Mouse (Mus musculus) neural tube, embryonic 12.5 days (tissue): Measurements from ENCODE around the gene Pskh1. TPM values are rescaled to one million over a fixed set of nuclear protein-coding genes. Genes with fewer than 3 reads are reported as not detected.
A peak's percentile ranks its signal among the peaks of the same experiment; 100 is the strongest.

Experiments used
- ATAC-seq: fragments of 200-750 bp; cut with Nextera tagmentation; 2 replicates; pipeline ENCODE4 v1.8.0; 2017; ENCODE audit warnings: low read depth, mild to moderate bottlenecking, moderate TSS enrichment, moderate library complexity; ENCODE audit not compliant: low FRiP score
- H3K27ac ChIP-seq: fragments of 300-500 bp; sonication (generic); 2 replicates; pipeline ENCODE4 v1.5.1; 2016
- H3K27me3 ChIP-seq: fragments of 300-500 bp; sonication (generic); replicated peaks from 2 replicates; pipeline ENCODE4 v1.6.1; 2016; ENCODE audit warnings: mild to moderate bottlenecking
- H3K36me3 ChIP-seq: fragments of 300-500 bp; sonication (generic); 2 replicates; pipeline ENCODE4 v1.6.1; 2016; ENCODE audit warnings: mild to moderate bottlenecking
- H3K4me1 ChIP-seq: fragments of 300-500 bp; sonication (generic); 2 replicates; pipeline ENCODE4 v1.6.1; 2016
- H3K4me2 ChIP-seq: fragments of 300-500 bp; sonication (generic); replicated peaks from 2 replicates; pipeline ENCODE4 v1.6.1; 2016; ENCODE audit warnings: mild to moderate bottlenecking
- H3K4me3 ChIP-seq: fragments of 300-500 bp; sonication (generic); 2 replicates; pipeline ENCODE4 v1.5.1; 2016
- H3K9ac ChIP-seq: fragments of 300-500 bp; sonication (generic); 2 replicates; pipeline ENCODE4 v1.6.1; 2016; ENCODE audit warnings: mild to moderate bottlenecking
- H3K9me3 ChIP-seq: fragments of 300-500 bp; sonication (generic); 2 replicates; pipeline ENCODE4 v1.6.1; 2016; ENCODE audit warnings: mild to moderate bottlenecking
- WGBS: fragments of 180-500 bp; shearing (Covaris S2); methylation state at CpG from one replicate; pipeline ENCODE4 v1.1.7; 2016; 5-methylcytosine and 5-hydroxymethylcytosine counted together
- microRNA-seq: library from miRNA; unstranded; fragments of <30 nt; microRNA quantifications from one replicate; pipeline ENCODE4, GENCODE M21; 2017
- polyA plus RNA-seq: library from polyadenylated mRNA; unstranded; fragments of >200 nt; fragmentation: Nextera tagmentation; extraction: Ambion mirVana; gene quantifications from 2 replicates; pipeline ENCODE4 v1.2.1, GENCODE M21; 2016

Pskh1 gene
- polyA plus RNA-seq, 1 experiment from 2014 or later = 20.8 TPM

DNA sequence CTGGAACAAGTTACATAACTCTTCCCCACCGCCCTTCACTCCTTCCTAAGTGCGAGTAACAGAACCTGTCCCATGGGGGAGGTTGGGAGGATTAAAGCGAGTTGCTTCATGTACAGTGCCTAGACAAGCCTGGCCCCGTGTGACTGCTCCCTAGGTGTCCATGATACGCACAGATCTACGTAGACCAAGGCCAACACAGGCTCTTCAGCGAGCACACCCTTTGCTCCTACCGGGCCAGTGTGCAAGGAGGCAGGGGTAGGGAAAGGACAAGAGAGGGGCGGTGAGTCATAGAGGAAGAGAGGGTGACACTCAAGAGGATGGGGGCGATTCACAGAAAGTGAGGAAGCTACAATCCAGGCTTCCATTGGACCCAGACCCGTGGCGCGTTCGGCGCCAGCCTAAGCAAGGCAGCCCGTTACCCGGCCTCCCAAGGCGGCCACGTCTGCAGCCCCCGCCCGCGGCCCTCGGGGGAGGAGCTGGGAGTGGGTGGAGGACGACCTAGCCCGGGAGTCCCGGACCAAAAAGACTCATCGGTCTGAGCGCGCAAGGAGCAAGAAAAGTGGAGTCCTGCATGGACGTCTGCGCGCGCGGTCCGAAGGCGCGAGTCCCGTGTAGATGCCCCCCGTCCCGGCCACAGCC lies 65.1 kb downstream of the Pskh1 start:
- Histone ChIP-seq H3K9me3 (no peaks in the 10 kb centered on the region), H3K27ac (no peak overlapping the region), H3K4me2 (peak overlapping the region; percentile 74), H3K4me1 (peaks cover 7% of the 10 kb centered on the region; the same call in 1 of the 2 replicates), H3K27me3 (peaks cover 38% of the 10 kb centered on the region), H3K36me3 (no peaks in the 10 kb centered on the region), H3K9ac (peak overlapping the region; percentile 49), H3K4me3 (peak overlapping the region; percentile 49)
- 3% methylated on average over 40 of the region's 40 CpGs for WGBS
- peak; percentile 56 for ATAC-seq

DNA sequence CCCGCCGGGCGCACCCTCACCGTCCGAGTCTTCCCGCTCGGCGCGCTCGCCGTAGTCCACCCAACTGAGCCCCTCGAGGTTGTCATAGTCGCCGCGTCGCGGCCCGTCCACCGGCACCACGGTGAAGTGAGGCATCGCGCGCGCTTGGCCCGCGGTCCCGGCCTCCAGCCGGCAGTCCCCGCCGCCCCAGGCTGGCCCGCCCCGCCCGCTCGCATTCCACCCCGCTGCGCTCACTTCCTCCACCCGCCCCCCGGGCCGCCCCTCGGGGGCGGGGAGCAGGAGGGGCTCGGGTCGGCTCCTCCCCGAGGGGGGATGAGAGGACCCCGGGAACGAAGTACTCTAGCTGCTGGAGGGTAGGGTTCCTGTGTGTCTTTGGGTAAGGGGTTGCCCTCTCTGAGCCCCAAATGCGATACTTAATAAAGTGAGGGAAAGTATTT lies 65.7 kb downstream of the Pskh1 start, which contains the start of gene Slc12a4:
Gene Slc12a4 (minus strand): TSS at position 193 of the 437 bp plus-strand sequence.
- Histone ChIP-seq H3K4me2 (peak within 1 kb of the TSS; percentile 74), H3K4me3 (peak within 1 kb of the TSS; percentile 49), H3K9ac (peak within 1 kb of the TSS; percentile 49), H3K4me1 (peaks cover 7% of the 10 kb centered on the region; the same call in 1 of the 2 replicates), H3K27me3 (peaks cover 38% of the 10 kb centered on the region), H3K27ac (no peak within 1 kb of the TSS), H3K36me3 (no peaks in the 10 kb centered on the region), H3K9me3 (no peaks in the 10 kb centered on the region)
- 1% methylated on average over 45 of the region's 47 CpGs for WGBS
- ATAC-seq = peak; percentile 69

DNA sequence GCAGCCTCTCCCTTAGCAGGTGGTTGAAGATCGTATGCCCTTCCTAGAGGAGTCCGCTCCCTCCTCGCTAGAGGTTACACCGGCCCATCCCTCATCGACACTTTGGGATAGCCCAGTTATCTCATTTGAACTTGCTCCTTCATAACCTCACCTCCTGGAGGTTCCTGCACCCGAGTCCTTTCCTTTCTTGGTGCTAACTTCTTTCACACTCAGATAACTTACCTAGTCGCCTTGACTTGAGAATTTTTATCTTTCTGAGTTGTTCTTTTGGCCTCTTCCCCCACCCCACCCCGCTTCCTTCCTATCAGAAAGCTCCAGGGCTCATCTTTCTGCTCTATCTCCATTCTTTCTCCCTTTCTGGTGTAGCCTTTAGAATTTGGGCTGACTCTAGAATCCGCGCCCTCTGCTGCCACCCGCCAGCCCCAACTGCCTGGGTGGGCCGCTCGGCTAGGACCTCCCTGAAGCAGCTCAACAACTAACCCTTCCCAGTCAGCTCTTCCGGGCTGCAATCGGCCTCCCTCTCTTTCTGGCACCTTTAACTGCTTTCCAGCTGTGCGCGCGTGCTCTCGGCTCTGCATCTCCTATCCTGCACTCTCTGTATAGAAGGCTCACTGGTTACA lies 66.6 kb downstream of the Pskh1 start:
- 6% methylated on average over 19 of the region's 19 CpGs for WGBS
- no peak for ATAC-seq
- no peak overlapping the region for H3K4me3 ChIP-seq

DNA sequence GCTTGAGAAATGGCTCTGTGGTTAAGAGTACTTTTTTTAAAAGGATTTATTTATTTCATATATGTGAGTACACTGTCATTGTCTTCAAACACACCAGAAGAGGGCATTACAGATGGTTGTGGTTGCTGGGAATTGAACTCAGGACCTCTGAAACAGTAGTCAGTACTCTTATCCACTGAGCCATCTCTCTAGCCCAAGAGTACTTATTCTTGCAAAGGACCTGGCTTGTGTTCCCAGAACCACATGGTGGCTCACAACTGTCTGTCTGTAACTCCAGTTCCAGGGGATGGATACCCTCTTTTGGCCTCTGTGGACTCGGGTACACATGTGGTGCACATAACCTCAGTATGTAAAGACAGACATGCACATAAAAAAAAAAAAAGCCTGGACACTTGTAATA lies 69.1 kb downstream of the Pskh1 start:
- no peak overlapping the region for H3K9ac ChIP-seq
- ATAC-seq = no peak
- H3K4me2 ChIP-seq = no peak overlapping the region
- no peak overlapping the region for H3K4me3 ChIP-seq
- H3K27ac ChIP-seq = no peak overlapping the region
- H3K4me1 ChIP-seq = peaks cover 7% of the 10 kb centered on the region; the same call in 1 of the 2 replicates
- peaks cover 34% of the 10 kb centered on the region for H3K27me3 ChIP-seq
- no peaks in the 10 kb centered on the region for H3K9me3 ChIP-seq
- H3K36me3 ChIP-seq = no peaks in the 10 kb centered on the region
- WGBS = 84% methylated on average over 1 of the region's 1 CpGs

More for the DNA sequence above, 66.6 kb downstream of the Pskh1 start:
- Histone ChIP-seq H3K27ac (no peak overlapping the region), H3K9ac (no peak overlapping the region), H3K4me2 (peak overlapping the region; percentile 74), H3K4me1 (peaks cover 7% of the 10 kb centered on the region; the same call in 1 of the 2 replicates), H3K9me3 (no peaks in the 10 kb centered on the region), H3K27me3 (peaks cover 38% of the 10 kb centered on the region), H3K36me3 (no peaks in the 10 kb centered on the region)

DNA sequence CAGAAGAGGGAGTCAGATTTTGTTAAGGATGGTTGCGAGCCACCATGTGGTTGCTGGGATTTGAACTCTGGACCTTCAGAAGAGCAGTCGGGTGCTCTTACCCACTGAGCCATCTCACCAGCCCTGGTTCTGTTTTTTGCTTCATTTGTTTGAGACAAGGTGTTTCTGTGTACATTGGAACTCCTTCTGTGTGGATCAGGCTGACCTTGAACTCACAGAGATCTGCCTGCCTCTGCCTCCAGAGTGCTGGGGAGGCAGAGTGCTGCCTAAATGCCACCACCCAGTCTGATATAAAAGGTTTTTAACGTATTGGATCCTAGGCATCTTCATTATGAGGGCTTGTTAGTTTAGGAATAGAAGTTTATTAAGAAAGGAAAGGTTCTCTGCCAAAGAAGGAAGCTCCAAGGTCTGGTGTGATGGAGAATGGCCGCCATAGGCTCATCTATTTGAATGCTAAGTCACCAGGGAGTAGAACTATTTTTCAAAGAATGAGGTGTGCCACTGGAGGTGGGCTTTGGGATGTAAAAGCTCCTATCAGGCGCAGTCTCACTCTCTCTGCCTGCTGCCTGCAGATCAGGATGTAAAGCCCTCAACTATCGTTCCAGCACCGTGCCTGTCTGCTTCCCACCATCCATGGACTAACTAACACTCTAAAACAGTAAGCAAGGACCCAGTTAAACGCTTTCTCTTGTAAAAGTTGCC lies 70.9 kb downstream of the Pskh1 start:
- Histone ChIP-seq H3K9ac (no peak overlapping the region), H3K4me1 (no peaks in the 10 kb centered on the region), H3K4me3 (no peak overlapping the region), H3K36me3 (no peaks in the 10 kb centered on the region), H3K27ac (no peak overlapping the region), H3K27me3 (peaks cover 16% of the 10 kb centered on the region), H3K4me2 (no peak overlapping the region), H3K9me3 (no peaks in the 10 kb centered on the region)
- ATAC-seq = no peak
- 67% methylated on average over 8 of the region's 8 CpGs for WGBS

DNA sequence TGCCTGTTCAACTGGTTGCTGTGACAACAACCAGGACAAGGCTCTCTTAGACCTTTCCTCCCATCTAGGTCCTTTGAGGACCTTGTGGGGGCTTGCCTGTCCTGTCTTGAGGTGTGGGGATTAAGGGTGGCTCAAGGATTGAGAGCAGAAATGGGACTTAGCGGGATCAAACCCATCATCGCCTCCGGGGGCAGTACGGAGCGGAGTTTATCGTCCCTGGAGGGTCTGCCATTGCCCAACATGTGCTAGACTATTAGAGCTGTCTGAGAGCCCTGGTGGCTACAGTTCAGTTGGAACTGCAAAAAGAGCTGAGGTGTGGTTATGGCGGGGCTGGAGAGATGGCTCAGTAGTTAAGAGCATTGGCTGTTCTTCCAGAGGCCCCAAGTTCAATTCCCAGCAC lies 75.1 kb downstream of the Pskh1 start:
- H3K4me1 ChIP-seq = no peaks in the 10 kb centered on the region
- 72% methylated on average over 7 of the region's 7 CpGs for WGBS
- no peak for ATAC-seq
- H3K36me3 ChIP-seq = no peaks in the 10 kb centered on the region
- no peak overlapping the region for H3K4me3 ChIP-seq
- no peak overlapping the region for H3K4me2 ChIP-seq
- H3K27ac ChIP-seq = no peak overlapping the region
- H3K27me3 ChIP-seq = no peaks in the 10 kb centered on the region
- no peak overlapping the region for H3K9ac ChIP-seq
- H3K9me3 ChIP-seq = no peaks in the 10 kb centered on the region

DNA sequence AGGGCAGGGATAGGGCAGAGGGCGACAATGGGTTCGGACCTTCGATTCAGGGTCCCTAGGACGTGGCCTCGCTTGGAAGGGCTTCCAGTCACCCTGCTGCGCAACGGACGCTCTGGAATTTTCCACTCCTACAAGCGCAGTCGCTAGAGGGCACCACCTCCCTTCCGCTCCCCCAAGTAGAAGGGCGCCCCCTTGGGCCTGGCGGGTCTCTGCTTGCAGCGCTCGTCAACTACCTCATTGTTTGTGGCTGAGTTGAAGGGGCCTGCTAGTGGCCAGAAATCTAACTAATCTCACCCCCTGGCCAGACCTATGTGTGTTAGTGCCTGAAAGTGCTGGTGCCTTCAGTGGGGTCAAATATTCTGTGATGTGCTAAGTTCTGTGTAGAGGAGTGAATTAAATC lies 79.1 kb downstream of the Pskh1 start, which contains the start of gene Dpep3:
Gene Dpep3 (minus strand): TSS at position 105 of the 400 bp plus-strand sequence.
- no peak within 1 kb of the TSS for H3K4me3 ChIP-seq
- H3K4me2 ChIP-seq = no peak within 1 kb of the TSS
- no peak for ATAC-seq
- no peaks in the 10 kb centered on the region for H3K36me3 ChIP-seq
- no peaks in the 10 kb centered on the region for H3K4me1 ChIP-seq
- H3K27me3 ChIP-seq = no peaks in the 10 kb centered on the region
- WGBS = 90% methylated on average over 15 of the region's 15 CpGs
- H3K9me3 ChIP-seq = no peaks in the 10 kb centered on the region
- no peak within 1 kb of the TSS for H3K9ac ChIP-seq
- no peak within 1 kb of the TSS for H3K27ac ChIP-seq

DNA sequence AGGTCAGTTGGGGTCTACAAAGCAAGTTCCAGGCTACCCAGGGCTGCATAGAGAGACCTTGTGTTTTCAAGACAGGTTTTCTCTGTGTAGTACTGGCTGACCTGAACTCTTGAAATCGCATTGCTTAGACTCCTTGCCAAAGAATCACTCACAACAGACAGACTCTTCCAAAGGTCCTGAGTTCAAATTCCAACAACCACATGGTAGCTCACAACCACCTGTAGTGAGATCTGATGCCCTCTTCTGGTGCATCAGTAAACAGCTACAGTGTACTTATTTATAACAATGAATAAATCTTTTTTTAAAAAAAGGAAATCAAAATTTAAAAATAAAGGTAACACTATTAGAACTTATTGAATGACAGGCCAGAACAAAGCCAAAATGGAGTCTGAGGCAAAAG lies 80.9 kb downstream of the Pskh1 start:
- no peaks in the 10 kb centered on the region for H3K4me1 ChIP-seq
- H3K9me3 ChIP-seq = no peaks in the 10 kb centered on the region
- no peak for ATAC-seq
- no peaks in the 10 kb centered on the region for H3K27me3 ChIP-seq
- H3K36me3 ChIP-seq = no peaks in the 10 kb centered on the region
- no peak overlapping the region for H3K4me3 ChIP-seq
- no peak overlapping the region for H3K9ac ChIP-seq
- 88% methylated on average over 1 of the region's 1 CpGs for WGBS
- no peak overlapping the region for H3K4me2 ChIP-seq
- no peak overlapping the region for H3K27ac ChIP-seq

Small RNA genes lying within 50 kb of the gene (microRNA-seq; reads per million reads assigned to microRNA genes)
- not detected for gene Mir7074

Other genes starting within 250 kb of the Pskh1 start
- gene Carmil2, start 214.2 kb upstream of the Pskh1 start, polyA plus RNA-seq = 12.4 and 13.8 TPM in 2 replicates
- 84.1 and 90.7 TPM in 2 replicates for gene Acd, start 199.3 kb upstream of the Pskh1 start, polyA plus RNA-seq
- gene Pard6a, start 199.3 kb upstream of the Pskh1 start, polyA plus RNA-seq = 31.9 and 38.5 TPM in 2 replicates
- gene 4933405L10Rik, start 192.8 kb upstream of the Pskh1 start, polyA plus RNA-seq = not detected in 2 replicates
- gene Enkd1, start 192.2 kb upstream of the Pskh1 start, polyA plus RNA-seq = 19.4 and 20.3 TPM in 2 replicates
- gene Gfod2, start 141.8 kb upstream of the Pskh1 start, polyA plus RNA-seq = 63.1 and 64.6 TPM in 2 replicates
- gene Ranbp10, start 73.1 kb upstream of the Pskh1 start, polyA plus RNA-seq = 14.6 and 15.2 TPM in 2 replicates
- gene Tsnaxip1, start 72.7 kb upstream of the Pskh1 start, polyA plus RNA-seq = 0.24 and 0.27 TPM in 2 replicates
- 58.6 and 61.8 TPM in 2 replicates for gene Cenpt, start 47.2 kb upstream of the Pskh1 start, polyA plus RNA-seq
- gene Thap11, start 45.3 kb upstream of the Pskh1 start, polyA plus RNA-seq = 73.0 and 77.7 TPM in 2 replicates
- 238 and 249 TPM in 2 replicates for gene Nutf2, start 39.9 kb upstream of the Pskh1 start, polyA plus RNA-seq
- gene Edc4, start 19.6 kb upstream of the Pskh1 start, polyA plus RNA-seq = 62.0 and 63.1 TPM in 2 replicates
- gene Nrn1l, start 6.9 kb upstream of the Pskh1 start, polyA plus RNA-seq = 0.73 TPM in 1 of 2 replicates, not detected in the other
- gene Ctrl, start 33.4 kb downstream of the Pskh1 start, polyA plus RNA-seq = 2.3 and 2.4 TPM in 2 replicates
- 27.9 and 30.7 TPM in 2 replicates for gene Psmb10, start 38.0 kb downstream of the Pskh1 start, polyA plus RNA-seq
- gene Lcat, start 42.9 kb downstream of the Pskh1 start, polyA plus RNA-seq = 0.85 and 0.98 TPM in 2 replicates
- gene Slc12a4, start 65.7 kb downstream of the Pskh1 start, polyA plus RNA-seq = 11.8 and 13.9 TPM in 2 replicates
- gene Dpep3, start 79.0 kb downstream of the Pskh1 start, polyA plus RNA-seq = not detected in 2 replicates
- gene Dus2, start 90.9 kb downstream of the Pskh1 start, polyA plus RNA-seq = 17.9 and 19.6 TPM in 2 replicates
- gene Dpep2nb, start 105.5 kb downstream of the Pskh1 start, polyA plus RNA-seq = not detected in 2 replicates
- gene Ddx28, start 111.4 kb downstream of the Pskh1 start, polyA plus RNA-seq = 19.7 and 20.9 TPM in 2 replicates
- gene Nfatc3, start 158.4 kb downstream of the Pskh1 start, polyA plus RNA-seq = 4.4 and 5.6 TPM in 2 replicates
- 1.1 and 1.6 TPM in 2 replicates for gene Esrp2, start 236.5 kb downstream of the Pskh1 start, polyA plus RNA-seq
- gene Pla2g15, start 250.0 kb downstream of the Pskh1 start, polyA plus RNA-seq = 17.6 and 18.4 TPM in 2 replicates